Mouse (Mus musculus): ENCODE results near the gene Tfeb.

DNA sequence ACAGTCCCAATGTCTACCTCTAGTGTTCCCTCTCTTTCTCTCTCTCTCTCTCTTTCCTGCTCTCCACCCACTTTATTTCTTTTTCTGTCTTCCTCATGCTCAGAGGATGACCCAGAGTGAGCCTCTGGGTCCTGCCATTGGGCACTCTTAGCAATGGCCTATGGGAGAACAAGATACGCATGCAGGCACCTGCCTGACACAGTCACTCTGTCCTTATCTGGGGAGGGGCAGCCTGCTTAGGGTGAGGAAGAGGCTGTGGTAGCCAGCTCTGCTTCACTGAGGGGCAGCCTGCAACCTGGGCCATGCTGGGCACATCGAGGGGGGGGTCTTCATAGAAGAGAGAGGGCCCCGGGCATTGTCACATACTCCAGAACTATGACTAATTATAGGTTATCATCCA is 12.8 kb downstream of the Tfeb start:
- TF ChIP-seq CTCF (IDR thresholded peaks at IDR 0.05; ENCODE audit: low read depth, low read length), result no peak
- no peak for TF ChIP-seq POLR2A (IDR thresholded peaks at IDR 0.05; ENCODE audit: borderline replicate concordance, low read depth, low read length)

Data from bone marrow macrophage, adult 2 months (primary cell).